Mouse (Mus musculus) ES-E14 (cell line): ENCODE results near the gene Slain1.

ENCODE experiments used
- CHD2 ChIP-seq: IDR thresholded peaks from 2 replicates; pipeline ENCODE4 v1.6.1; 2014; ENCODE audit warnings: mild to moderate bottlenecking, low read depth, low read length, inconsistent platforms
- ZC3H11A ChIP-seq: IDR thresholded peaks from 2 replicates; pipeline ENCODE4 v1.6.1; 2012; ENCODE audit warnings: low read depth, mild to moderate bottlenecking, inconsistent platforms, low read length, borderline replicate concordance
- ZNF384 ChIP-seq: IDR thresholded peaks from 2 replicates; pipeline ENCODE4 v1.6.1; 2012; ENCODE audit warnings: low read depth, low read length, inconsistent platforms

DNA sequence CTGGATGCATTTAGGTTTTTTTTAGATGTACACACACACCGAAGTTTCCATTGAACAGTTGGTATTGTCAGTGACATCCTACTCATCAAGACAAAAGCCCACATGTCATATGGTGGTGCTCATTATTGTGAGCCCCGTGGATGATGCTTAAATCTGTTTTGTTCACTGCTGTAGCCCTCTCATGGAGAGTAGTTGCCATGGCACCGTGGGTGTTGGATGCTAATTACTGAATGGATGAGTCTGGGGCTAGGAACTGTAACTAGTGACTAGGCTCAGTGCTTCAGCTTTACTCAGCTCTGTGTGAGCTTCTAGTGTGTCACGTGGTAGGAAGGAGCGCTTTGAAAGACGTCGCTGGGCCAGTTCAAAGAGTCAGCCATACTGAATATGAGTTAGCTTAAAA is 13.0 kb downstream of the Slain1 start:
- TF ChIP-seq ZNF384 = no peak
- TF ChIP-seq CHD2 = no peak
- TF ChIP-seq ZC3H11A = no peak
